Mouse (Mus musculus): Measurements from ENCODE around the gene Glra2. TPM values are rescaled to one million over a fixed set of nuclear protein-coding genes. Genes with fewer than 3 reads are reported as not detected.

Glra2 gene
- polyA plus RNA-seq, 1 experiment from 2014 or later: 0.07 TPM

- no peak overlapping the region for H3K9ac ChIP-seq (replicated peaks; ENCODE audit: low read depth, low read length)
- H3K27ac ChIP-seq (ENCODE audit: low read length): no peak overlapping the region
- no peaks in the 10 kb centered on the region for H3K4me1 ChIP-seq (ENCODE audit: control insufficient read depth, insufficient read depth, low read length)
- H3K27me3 ChIP-seq (ENCODE audit: control insufficient read depth, insufficient read depth, low read length): no peaks in the 10 kb centered on the region
- H3K4me2 ChIP-seq (replicated peaks; ENCODE audit: low read depth, low read length): no peak overlapping the region
- no peak overlapping the region for H3K4me3 ChIP-seq (ENCODE audit: low read depth, low read length)
- WGBS: 66% methylated on average over 1 of the region's 1 CpGs
- H3K36me3 ChIP-seq (ENCODE audit: control insufficient read depth, insufficient read depth, low read length): no peaks in the 10 kb centered on the region
- ATAC-seq (ENCODE audit: insufficient number of reproducible peaks, insufficient read depth, low FRiP score, low read depth): no peak
- no peaks in the 10 kb centered on the region for H3K9me3 ChIP-seq (ENCODE audit: control insufficient read depth, low read depth, low read length)
Measured at GRCm38 (mm10) chrX:165104171-165104570, 223.0 kb downstream of the Glra2 start.

All from stomach, embryonic 14.5 days (tissue).